Mouse (Mus musculus): ENCODE results near the gene Sorl1. TPM values are rescaled to one million over a fixed set of nuclear protein-coding genes. Genes with fewer than 3 reads are reported as not detected.

Sorl1 gene
- total RNA-seq, 2 experiments from 2014 or later, result 35.8 to 36.1 TPM

DNA sequence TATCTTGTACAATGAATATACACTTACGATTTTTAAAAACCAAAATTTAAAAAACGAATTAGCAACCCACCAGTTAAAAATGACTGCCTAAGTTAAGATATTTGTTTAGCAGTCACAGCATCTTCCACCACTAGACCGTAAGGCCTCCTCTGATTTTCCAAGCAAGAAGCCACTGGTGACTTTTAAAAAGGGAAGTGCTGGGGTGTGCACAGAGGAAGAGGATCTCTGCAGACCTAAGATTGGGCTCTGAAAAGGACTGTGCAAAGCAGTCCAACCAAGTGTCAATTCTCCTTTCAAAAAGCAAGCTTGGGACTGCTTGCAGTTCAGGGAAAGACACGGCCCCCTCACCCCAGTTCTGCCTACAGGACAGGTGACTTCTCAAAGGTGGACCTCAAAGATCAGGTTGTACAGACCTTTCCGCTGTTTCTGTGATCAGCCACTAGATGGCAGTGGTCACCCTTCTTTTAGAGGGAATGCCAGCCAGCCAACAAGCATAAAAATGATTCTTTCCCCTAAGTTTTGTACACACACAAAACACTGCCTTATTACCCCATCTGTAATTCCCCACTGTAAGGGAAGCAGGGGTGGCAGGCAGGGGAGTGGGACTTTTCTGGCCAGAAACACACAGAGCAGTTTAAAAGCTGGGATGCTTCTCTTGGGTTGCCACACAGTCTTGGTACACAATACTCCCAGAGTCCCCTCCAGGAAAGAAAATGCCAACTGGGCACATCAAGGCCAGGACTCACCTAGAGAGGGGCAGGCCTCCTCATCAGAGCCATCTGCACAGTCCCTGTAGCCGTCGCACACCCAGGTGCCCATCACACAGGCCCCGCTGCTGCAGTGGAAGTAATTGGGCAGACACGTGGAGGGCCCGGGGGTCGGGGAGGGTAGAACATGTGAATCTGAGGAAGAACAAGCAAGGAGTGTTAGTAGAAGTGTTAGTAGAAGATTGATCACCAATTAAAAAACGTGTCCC, 124.3 kb downstream of the Sorl1 start:
- no peak for DNase-seq

DNA sequence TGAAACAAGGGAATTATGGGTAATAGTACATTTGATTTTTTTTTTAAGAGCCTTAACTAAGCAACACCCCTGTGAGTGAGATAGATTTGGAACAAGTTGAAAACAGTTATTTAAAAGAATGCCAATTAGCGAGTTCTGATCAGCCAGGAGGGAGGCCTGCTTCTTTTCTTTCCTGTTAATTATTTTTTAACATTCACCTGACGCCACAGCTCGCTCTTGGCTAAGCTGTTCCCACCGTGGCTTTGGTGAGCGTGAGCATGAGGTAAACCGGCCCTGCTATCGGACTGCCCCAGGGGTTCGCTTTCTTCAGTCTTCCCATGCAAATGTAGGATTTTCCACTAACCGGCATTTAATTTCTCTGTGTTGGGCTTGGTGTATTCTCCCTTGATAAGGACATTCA, 128.8 kb downstream of the Sorl1 start:
- no peak for DNase-seq

DNA sequence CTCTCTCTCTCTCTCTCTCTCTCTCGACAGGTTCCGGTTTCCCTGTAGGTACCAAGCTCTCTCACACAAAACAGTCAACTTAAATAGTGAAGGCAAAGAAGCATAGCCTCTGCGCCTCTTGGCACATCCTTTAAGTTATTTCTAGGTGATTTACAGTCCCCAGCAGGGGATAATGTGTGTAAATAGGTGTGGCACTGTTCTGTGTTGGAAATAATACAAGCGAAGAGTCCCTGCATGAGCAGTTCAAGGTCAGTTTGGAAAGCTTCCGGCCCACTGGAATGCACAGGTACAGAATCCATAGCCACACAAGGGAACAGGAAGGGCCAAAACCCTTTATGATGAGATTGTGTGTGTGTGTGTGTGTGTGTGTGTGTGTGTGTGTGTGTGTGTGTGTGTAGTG, 130.3 kb downstream of the Sorl1 start:
- DNase-seq, result no peak

DNA sequence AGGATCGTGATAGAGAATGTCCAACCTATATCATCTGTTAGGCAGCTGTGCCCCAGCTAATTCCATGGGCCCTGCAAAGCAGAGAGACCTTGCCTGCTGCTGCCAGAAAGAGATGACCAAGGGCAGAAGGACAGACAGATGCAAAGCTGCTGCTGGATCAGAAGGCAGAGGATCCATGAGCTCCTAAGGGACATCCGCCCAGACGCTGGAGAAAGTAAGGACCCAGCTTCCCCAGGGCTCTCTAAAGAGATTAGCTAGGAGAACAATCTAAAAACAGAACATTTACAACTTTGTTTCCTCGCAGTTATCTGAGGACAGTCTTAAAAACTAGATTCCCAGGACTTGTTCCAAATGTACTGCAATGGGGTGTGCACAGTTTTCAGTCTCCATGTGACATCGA, 131.3 kb downstream of the Sorl1 start:
- DNase-seq, result no peak

DNA sequence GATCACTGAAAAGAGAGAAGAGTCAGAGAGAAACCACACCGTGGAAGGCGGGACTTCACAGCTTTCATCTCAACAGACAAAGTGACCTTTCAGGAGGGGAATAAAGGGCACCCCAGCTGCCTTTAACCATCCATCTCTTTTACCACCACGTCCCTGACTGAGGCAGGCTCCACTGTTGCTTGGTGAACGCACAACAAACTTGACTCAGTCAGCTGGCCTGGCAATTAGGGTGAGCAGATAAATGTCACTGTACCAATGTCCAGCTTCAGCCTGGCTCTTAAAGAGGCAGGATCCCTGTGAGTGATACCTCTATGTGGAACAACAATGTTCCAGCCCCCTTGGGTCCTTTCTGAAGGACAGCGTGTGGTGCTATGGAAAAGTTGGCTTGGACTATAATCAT, 138.5 kb downstream of the Sorl1 start:
- peak; percentile 45 for DNase-seq

DNA sequence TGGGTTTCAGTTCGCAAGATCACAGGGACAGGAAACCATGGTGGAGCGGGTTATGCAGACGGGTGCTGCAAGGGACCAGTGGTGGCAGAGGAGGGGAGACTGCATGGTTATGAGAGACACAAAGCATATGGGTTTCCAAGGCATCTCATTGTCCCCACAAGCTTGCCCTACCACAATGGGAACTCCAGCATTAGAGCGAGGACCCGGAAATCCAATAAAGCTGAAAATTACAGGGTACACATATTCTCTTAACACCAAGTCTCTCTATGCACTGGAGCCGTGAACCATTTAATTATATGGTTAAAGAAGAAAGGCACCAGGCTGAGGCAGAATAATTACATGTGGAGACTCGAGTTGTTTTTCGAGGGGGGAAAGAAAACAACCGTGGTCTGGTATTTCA, 139.0 kb downstream of the Sorl1 start:
- no peak for DNase-seq

DNA sequence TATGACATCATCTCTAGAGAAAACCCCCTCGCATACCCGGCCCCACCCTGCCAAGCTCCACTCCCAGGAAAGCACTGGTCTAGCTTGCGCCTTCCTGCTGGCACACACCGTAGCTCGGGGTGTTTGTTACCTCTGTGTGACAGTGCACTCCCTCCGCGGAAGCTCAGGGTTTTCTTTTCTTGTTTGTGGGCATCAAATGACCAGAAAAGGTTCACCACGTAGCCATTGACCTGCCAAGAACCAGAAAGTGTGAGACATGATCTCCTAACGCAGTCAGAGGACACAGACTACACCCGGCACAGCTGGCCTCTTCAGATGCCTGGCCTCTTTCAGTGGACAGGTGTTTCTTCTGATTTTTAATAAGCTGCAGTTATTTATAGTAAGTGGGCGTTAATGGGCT, 139.8 kb downstream of the Sorl1 start:
- peak; percentile 64 for DNase-seq

DNA sequence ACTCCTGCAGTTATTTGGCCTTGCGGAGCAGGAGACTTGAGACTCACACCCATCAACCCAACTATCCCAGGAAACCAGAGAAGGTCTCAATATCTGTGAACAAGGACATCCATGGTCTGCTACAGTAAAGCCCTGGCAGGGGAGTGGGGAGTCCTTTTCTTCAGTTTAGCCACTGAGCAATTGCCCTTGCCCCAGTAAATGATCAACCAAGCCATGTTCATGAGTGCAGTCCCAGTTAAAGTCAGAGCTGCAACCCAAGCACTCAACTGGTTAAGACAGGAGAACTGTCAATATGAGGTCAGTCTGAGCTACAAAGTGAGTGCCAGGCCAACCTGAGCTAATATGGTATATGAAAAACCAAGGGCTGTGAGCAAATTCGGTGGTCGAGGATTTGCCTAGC, 140.8 kb downstream of the Sorl1 start:
- DNase-seq, result no peak

DNA sequence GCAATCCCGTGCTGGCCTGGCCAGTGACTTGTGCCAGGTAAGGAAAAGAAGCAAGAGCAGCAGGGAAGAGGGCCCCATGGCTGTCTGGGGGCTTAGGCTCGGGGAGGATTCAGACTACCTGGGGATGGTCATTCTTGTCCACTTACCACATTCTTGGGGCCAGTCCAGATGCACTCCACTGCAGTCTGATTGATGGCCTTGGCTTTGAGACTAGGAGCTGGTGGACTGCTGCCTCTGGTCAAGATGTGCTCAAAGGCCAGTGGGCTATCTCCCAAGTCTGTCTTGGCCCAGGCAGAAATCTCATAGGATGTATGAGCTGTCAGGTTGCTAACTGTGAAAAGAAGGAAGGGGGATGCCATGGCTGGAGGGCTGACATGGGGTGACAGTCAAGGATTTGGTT, 141.3 kb downstream of the Sorl1 start:
- no peak for DNase-seq

DNA sequence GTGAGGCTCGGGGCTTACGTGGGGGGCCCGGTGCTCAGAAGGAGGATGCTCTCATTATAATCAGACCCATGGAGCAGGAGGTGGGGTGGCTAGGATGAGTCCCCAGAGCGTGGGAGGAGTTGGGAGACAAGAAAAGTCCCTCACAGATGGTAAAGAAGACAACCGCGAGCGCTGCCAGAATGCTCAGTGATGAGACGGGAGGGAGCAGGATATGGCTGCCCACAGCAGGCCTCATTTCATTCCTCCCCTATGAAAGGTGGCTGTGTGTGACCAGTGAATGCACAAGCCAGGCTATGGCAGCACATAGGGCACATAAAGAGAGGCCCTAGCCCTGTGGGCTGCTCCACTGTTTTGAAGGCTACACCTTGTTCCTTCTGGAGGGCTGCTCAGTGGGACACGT, 142.1 kb downstream of the Sorl1 start:
- no peak for DNase-seq

DNA sequence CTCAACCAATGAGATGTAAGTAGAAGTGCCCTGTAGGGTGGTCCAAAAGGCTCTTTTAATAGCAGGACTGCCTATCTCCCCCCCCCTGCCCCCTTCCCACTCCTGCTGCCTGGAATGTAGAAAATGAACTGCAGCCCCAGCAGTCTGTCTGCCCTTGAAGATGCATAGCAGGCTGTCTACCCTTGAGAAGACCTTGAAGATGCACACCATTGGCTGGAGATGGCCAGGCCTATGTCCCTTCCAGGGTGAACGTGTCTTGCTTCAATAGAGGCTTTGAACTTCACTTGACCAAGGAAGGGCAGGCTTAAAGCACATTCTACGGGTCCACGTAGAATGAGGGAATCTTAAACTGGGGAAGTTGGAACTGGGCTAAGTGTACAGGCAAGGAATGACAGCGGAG, 142.8 kb downstream of the Sorl1 start:
- DNase-seq, result no peak

DNA sequence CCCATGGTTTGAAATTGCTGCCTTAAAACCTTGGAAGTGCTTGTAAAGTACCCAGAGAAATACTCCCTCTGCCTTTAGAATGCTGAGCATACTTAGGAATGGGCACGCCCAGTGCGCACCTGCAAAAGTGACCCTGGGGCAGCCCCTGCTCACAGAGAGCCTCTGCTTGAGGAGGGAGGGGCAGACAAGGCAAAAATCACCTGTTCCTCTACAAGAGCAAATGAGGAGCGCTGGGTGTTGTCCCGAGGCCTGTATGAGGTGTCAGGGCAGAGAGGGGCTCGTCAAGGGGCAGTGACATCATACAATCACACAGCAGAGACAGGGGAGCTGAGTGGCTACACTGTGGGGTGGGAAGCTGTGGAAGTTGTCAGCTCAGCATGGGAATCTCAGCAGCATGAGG, 143.3 kb downstream of the Sorl1 start:
- DNase-seq, result no peak

DNA sequence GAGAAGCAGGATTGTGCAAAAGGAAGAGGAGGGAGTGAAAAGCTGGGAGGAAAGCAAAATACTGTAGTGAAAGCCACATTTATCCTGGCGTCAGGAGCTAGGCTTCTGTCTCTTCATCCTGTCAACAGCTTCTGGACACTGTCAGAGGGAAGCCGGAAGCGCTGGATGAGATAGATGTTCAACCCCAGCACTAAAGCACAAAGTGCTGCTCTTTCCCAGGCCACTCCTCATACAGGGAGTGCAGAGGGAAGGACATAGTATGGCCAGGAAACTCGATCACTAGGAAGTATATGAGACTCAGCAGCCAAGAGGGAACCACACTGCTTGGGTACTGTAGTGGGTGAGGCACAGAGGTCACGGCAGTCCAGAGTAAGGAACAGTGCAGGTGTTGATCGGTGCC, 145.7 kb downstream of the Sorl1 start:
- DNase-seq, result no peak

DNA sequence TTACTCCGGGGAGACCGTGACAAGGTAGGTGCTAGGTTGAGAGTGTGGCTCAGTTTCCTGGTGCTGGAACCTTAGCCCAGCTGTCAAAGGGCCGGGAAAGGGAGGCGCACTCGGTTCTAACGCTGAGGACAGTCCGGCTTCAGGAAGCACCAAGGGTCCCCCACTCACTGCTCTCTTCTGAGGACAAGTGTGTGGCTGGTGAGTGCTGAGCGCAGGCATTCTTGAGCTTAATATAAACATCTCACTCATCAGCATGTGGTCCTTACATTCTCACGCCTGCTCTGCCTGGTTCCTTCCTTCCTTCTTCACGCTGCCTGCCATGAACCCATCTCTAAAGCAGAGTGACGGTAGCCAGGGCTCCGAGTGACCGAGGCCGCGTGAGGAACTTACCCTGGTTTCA, 148.1 kb downstream of the Sorl1 start:
- no peak for DNase-seq

DNA sequence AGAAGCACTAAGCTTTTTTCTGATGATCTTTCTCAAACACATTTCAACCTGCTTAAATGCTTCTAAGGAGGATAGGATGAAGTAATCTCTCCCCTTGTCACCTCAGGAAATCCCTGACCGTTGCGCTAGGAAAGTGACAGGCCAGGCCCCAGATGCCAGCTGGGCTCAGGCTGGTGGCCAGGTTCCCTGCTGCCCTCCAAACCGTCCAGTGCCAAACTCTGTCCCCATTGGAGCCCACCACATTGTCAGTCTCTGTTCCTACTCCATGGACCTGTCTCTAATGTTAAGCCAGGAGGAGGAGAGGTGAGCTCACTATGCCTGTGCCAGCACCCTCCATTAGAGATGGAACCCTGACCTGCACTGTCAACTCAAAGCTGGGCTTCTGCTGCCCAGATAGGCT, 149.4 kb downstream of the Sorl1 start:
- no peak for DNase-seq

DNA sequence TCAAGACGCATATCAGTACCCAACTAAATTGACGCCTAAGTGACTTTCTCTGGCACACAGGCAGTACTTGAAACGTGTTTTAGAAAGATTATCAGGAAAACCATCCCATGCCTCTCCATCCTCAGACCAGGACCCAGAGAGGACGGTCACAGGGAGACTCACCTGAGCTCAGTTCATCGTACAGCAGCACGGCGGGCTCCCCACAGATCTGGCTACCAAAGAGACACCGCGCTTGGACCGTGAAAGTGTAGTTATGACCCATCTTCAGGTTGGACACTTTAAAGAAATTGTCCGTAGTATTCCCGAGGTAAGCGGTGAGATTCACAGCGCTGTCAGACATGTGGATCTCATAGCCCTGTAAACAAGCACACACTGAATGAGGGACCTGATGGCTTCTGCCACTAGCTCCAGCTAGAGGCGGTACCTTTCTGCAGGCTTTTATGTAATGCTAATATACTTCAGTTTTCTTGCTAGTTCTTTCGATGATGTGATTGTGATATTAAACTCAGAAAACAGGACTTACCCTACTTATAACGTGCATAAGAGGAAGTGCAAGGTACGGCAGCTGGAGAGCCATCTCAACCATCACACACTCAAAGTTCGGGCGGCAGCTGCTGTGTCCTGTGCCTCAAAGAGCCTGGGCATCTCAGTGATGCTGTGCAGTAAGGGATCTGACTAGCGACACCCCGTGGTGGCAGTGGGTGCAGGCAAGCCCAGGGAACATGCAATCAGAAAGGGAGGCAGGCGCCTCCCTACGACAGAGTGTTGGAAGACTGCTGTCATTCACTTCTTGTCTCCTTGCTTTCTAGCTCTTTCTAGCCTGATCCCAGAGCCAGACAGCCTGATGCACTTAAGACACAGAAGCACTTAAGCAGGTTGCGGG, 150.1 kb downstream of the Sorl1 start:
- DNase-seq, result no peak

DNA sequence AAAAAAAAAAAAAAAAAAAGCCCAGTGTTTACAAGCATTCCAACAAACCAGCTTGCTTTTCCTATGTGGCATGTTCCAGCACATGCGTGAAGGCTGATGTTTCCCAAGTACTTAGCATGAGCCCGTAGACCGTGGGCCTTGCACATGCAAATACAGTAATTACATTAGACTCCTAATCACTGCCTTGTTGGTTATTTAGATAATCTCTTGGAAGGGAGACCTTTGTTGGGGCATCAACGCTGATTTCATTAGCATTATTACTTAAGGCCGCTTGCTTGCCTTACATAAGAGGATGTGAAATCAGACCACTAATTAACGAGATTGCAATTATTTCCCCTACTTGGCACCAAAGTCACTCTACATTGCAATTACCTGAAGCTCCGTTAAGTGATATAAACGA, 154.1 kb downstream of the Sorl1 start:
- DNase-seq, result no peak

DNA sequence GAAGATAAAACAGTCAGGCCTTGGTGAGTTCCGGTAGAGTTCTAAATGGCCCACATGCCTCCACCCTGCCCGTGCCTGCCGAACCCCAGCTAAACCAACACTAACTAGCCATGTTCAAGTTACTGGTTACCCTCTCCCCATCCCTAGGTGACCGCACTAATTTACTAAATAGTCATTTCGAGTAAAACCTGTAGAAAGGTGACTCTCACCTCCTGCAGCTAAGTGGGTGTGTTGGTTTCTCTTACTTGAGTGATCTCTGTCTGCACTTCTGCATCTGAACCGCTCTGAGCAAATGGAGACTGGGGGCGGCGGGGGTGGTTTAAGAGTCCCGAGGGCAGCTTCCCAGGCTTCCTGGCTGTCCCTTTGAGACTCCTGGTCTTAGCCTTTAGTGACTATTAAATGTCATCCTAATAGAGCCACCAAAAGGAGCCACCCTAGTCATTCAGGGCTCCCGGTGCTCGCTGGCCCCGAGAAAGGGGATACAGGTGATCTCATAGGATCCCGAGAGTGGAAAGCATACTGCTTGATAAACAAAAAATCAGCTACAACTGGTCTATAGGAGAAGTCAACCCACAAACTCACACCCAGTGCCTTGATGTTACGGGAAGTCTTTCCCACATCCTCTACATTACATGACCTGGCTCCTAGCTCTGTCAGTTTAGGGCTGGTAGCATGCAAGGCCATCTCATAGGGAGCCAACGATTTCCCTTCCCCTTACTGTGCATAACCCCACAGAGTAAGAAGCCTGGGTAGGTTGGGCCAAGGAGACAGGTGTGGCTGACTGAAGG, 155.2 kb downstream of the Sorl1 start:
- no peak for DNase-seq

DNA sequence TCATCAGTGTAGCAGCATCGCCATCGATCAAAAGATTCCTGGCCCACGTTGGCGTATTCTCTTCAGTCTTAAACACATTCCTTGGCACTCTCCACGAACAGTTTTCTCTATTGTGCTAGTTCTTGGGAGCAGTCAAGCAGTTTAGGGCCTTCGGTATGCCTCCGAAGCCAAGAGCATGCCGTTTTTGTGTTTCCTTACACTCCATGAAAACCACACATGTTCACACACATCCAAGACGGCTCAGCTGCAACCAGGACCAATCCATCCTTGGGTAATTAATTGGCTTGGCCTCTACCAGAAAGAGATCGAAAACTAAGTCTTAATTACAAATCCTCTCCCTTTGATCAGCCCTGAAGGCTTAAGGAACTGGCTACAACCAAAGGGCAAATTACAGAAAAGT, 162.8 kb downstream of the Sorl1 start:
- no peak for DNase-seq

DNA sequence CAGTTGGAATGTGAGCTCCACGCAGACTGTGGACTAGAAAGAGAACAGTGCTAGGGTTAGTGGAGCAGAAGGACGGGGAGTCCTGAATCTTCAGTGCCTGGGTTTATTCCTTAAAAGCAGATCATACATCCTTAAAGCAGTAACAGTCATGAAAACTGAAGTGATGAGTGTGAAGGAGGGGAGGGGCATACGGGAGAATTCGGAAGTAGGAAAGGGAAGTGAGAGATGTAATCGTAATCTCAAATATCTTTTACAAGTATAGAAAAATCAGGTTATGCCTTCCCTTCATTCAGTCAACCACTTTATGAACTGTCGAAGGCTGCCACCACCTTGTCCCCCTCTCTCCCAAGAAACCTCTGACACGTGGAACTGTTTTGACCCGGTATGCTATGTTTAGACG, 165.8 kb downstream of the Sorl1 start:
- no peak for DNase-seq

DNA sequence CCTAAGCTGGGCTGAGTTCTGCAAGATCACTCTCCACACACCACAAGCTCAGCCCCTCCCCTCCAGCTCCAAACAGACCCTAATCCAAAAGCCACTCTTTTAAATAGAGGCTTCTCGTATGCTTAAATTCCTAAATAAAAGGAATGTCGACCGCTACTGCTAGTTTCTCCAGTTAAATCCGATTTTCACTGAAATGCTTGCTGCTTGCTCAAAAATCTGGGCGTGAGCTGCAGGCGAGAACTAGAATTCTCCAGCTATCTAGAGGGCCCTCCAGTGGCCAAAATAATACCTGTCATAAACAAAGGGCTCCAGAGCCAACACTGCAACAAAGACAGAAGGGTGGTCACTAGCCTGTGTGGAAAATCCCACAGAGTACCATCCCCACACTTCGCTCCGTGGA, 170.6 kb downstream of the Sorl1 start:
- peak; percentile 26 for DNase-seq

DNA sequence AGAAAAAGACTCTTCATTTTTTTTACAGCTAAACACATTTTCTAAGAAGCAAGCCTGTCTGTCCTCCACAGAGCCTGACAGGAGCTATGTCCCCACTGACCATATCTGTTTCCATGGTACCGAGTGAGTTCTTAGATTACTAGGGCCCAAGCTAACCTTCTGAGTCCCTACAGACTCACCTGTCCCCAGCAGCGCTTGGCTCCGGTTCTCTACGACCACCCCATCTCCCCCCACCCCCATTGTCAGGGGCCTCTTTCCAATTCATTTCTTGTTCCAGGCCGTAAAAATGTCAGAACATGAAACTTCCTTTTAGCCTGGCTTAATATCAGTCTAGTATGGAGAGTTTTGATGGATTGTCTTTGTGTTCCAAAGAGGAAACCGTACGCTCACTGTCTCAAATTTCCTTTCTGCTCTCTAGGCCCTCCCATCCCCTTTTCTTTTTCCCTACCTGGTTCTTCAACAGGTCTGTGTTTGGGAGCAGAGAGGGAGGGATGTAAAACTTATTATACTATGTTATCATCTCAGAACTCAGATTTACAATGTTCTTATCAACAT, 171.4 kb downstream of the Sorl1 start:
- no peak for DNase-seq
